ENCODE assay signal across 23 mouse cellular contexts in genomic region chr1:170453455-170453854, GRCm38 (mm10).
"Had no signal": no experiment of that assay in that cellular context is flagged by ENCODE, and none has a peak within 500 bp of the region (broad histone marks: within the 10 kb centered on the region; RNA-seq: fewer than 3 reads in every experiment).

No protein-coding gene starts in this region.

- H3K9me3 ChIP-seq: heart, embryonic 13.5 days; heart, embryonic 15.5 days; limb, embryonic 10.5 days had no signal

- H3K27me3 ChIP-seq: heart, embryonic 13.5 days; heart, embryonic 15.5 days; limb, embryonic 12.5 days had no signal

- H3K9ac ChIP-seq: heart, embryonic 13.5 days; heart, embryonic 15.5 days; hindbrain, embryonic 14.5 days; limb, embryonic 12.5 days had no signal

- H3K36me3 ChIP-seq: heart, embryonic 13.5 days; heart, embryonic 15.5 days; limb, embryonic 10.5 days; limb, embryonic 12.5 days had no signal

- DNase-seq: gastrocnemius, postnatal 14 days; gastrocnemius, postnatal 36 days; heart, adult 11 months; heart, adult 2 months; heart, postnatal 14 days; heart, postnatal 36 days; kidney, adult 11 months; kidney, adult 8-10 months; kidney, postnatal 10 days; kidney, postnatal 25 days; layer of hippocampus, adult 9-11 months; layer of hippocampus, postnatal 36 days; liver had no signal

- ATAC-seq: forebrain, embryonic 16.5 days; hindbrain, embryonic 16.5 days; intestine, embryonic 16.5 days had no signal

- H3K27ac ChIP-seq: heart, adult 2 months; heart, embryonic 13.5 days; heart, embryonic 15.5 days; hindbrain, embryonic 14.5 days; limb, embryonic 10.5 days; limb, embryonic 12.5 days had no signal

- H3K4me3 ChIP-seq: heart, adult 2 months; heart, embryonic 13.5 days; heart, embryonic 15.5 days; limb, embryonic 10.5 days; limb, embryonic 12.5 days had no signal

- H3K4me2 ChIP-seq: heart, embryonic 11.5 days; heart, embryonic 13.5 days; heart, embryonic 15.5 days; hindbrain, embryonic 14.5 days; limb, embryonic 12.5 days; liver, embryonic 11.5 days had no signal
